Mouse (Mus musculus) stomach, embryonic 14.5 days (tissue): ENCODE data around the gene Ank2. TPM values are rescaled to one million over a fixed set of nuclear protein-coding genes. Genes with fewer than 3 reads are reported as not detected.

Source experiments
- ATAC-seq: fragments of 200-750 bp; cut with Nextera tagmentation; 2 replicates; pipeline ENCODE4 v1.8.0; 2017; ENCODE audit warnings: low read depth, moderate TSS enrichment; ENCODE audit not compliant: insufficient number of reproducible peaks, insufficient read depth, low FRiP score
- H3K27ac ChIP-seq: fragments of 300-500 bp; sonication (generic); 2 replicates; pipeline ENCODE4 v1.5.1; 2014; ENCODE audit warnings: mild to moderate bottlenecking, low read length, moderate library complexity, mixed read lengths
- H3K27me3 ChIP-seq: fragments of 300-500 bp; sonication (generic); 2 replicates; pipeline ENCODE4 v1.6.1; 2014; ENCODE audit warnings: low read length, control low read depth, mixed read lengths; ENCODE audit not compliant: control insufficient read depth, insufficient read depth
- H3K36me3 ChIP-seq: fragments of 300-500 bp; sonication (generic); 2 replicates; pipeline ENCODE4 v1.6.1; 2014; ENCODE audit warnings: mild to moderate bottlenecking, control low read depth, low read length, moderate library complexity, mixed read lengths; ENCODE audit not compliant: control insufficient read depth, insufficient read depth
- H3K4me1 ChIP-seq: fragments of 300-500 bp; sonication (generic); 2 replicates; pipeline ENCODE4 v1.6.1; 2014; ENCODE audit warnings: low read length, control low read depth, mixed read lengths; ENCODE audit not compliant: control insufficient read depth, insufficient read depth
- H3K4me2 ChIP-seq: fragments of 300-500 bp; sonication (generic); replicated peaks from 2 replicates; pipeline ENCODE4 v1.6.1; 2014; ENCODE audit warnings: low read depth, low read length, control low read depth
- H3K4me3 ChIP-seq: fragments of 300-500 bp; sonication (generic); 2 replicates; pipeline ENCODE4 v1.5.1; 2014; ENCODE audit warnings: low read depth, low read length, control low read depth
- H3K9ac ChIP-seq: fragments of 300-500 bp; sonication (generic); replicated peaks from 2 replicates; pipeline ENCODE4 v1.6.1; 2014; ENCODE audit warnings: low read depth, mild to moderate bottlenecking, control low read depth, low read length, moderate library complexity, mixed read lengths
- H3K9me3 ChIP-seq: fragments of 300-500 bp; sonication (generic); 2 replicates; pipeline ENCODE4 v1.6.1; 2016; ENCODE audit warnings: low read depth, low read length, control low read depth; ENCODE audit not compliant: control insufficient read depth
- WGBS: fragments of 180-500 bp; shearing (Covaris S2); extraction: QIAGEN DNeasy Blood & Tissue Kit; methylation state at CpG from one replicate; pipeline ENCODE4 v1.1.7; 2014; 5-methylcytosine and 5-hydroxymethylcytosine counted together
- polyA plus RNA-seq: library from polyadenylated mRNA; unstranded; fragments of >200 nt; fragmentation: Nextera tagmentation; extraction: Ambion mirVana; gene quantifications from 2 replicates; pipeline ENCODE4 v1.2.1, GENCODE M21; 2014

The Ank2 gene
- polyA plus RNA-seq, 1 experiment from 2014 or later: 50.0 TPM

DNA sequence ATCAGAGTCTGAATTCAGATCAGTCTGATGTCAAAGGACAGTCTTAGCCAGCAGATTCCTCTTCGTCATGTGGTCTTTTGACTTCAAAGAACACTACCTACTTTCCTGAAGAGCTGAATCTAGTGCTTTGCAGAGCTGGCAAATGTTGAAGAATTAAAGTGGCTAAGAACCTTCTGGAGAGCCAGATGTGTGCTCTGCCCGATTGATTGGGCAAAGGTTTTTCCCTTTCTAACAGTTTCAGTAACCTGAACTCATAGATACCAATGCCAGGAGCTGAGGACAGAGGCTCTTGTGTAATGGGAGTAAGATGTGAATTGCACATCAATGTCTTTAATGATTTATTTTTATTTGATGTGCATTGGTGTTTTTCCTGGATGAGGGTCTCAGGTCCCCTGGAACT lies 525.6 kb downstream of the Ank2 start:
- H3K27ac ChIP-seq: no peak overlapping the region
- whole genome bisulfite sequencing: 82% methylated on average over 2 of the region's 2 CpGs

DNA sequence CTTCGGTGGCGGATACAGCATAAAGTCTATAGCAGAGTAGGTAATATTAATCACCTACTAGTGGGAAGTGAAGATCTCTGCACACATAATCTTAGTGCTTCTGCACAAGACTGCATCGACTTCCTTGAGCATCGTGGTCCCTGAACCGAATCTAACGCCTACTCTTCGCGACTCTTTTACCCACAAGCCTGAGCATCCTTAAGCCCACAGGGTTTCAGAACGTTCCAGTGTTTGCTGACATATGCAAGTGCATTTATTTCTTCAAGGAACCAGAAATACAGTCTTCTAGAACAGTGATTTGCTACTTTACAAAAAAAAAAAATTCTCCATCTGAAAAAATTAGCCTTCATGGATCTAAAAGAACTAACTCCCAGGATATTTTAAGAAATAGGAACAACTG lies 527.6 kb downstream of the Ank2 start:
- Histone ChIP-seq H3K9ac (no peak overlapping the region), H3K4me3 (no peak overlapping the region), H3K4me2 (no peak overlapping the region), H3K4me1 (no peaks in the 10 kb centered on the region), H3K27ac (no peak overlapping the region), H3K36me3 (no peaks in the 10 kb centered on the region), H3K27me3 (no peaks in the 10 kb centered on the region), H3K9me3 (no peaks in the 10 kb centered on the region)
- 91% methylated on average over 9 of the region's 9 CpGs for WGBS
- no peak for ATAC-seq

More for the DNA sequence above, 525.6 kb downstream of the Ank2 start:
- Histone ChIP-seq H3K36me3 (no peaks in the 10 kb centered on the region), H3K9ac (no peak overlapping the region), H3K4me1 (no peaks in the 10 kb centered on the region), H3K9me3 (no peaks in the 10 kb centered on the region), H3K27me3 (no peaks in the 10 kb centered on the region), H3K4me2 (no peak overlapping the region), H3K4me3 (no peak overlapping the region)
- ATAC-seq: no peak

DNA sequence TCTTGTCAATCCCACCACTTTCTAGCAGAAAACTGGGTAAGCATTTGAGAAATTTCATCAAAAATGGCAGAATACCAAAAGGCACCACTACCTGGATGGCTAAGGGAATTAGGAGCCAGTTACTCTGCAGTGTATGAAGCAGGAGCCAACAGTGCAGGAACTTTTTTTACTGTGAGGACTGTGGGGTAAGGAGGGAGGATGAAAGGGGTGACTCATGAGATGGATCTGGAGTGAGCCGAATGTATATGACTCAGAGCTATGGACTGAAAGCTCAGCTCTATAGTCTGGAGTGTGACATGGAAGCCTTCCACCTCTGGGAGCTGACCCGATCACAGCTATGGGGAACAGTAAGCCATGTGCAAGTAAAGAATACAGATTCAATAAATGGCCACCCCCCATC lies 530.4 kb downstream of the Ank2 start:
- ATAC-seq: no peak
- WGBS: 74% methylated on average over 2 of the region's 2 CpGs
- Histone ChIP-seq H3K27me3 (no peaks in the 10 kb centered on the region), H3K27ac (no peak overlapping the region), H3K4me2 (no peak overlapping the region), H3K36me3 (no peaks in the 10 kb centered on the region), H3K4me1 (no peaks in the 10 kb centered on the region), H3K4me3 (no peak overlapping the region), H3K9ac (no peak overlapping the region), H3K9me3 (no peaks in the 10 kb centered on the region)

DNA sequence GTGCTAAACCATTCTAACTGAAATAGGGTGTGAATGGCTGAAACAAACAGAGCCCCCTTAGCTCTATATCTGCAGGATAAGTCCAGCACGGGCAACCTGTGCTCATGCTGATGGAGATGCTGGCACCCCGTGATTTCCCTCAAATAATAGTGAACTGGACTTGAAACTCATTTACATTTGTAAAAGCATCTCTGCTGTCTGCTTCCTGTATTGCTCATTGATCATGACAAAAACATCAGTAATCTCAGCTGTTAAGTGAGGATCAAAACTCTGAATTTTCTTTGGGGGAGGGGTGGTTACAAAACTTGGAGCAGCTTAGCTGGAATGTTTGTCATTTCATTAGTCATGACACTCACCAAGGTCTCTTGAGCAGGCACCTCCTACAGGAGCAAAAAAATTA lies 533.4 kb downstream of the Ank2 start:
- 67% methylated on average over 2 of the region's 2 CpGs for WGBS
- Histone ChIP-seq H3K36me3 (no peaks in the 10 kb centered on the region), H3K4me3 (no peak overlapping the region), H3K27ac (no peak overlapping the region), H3K4me1 (no peaks in the 10 kb centered on the region), H3K9ac (no peak overlapping the region), H3K4me2 (no peak overlapping the region), H3K9me3 (no peaks in the 10 kb centered on the region), H3K27me3 (no peaks in the 10 kb centered on the region)
- ATAC-seq: no peak

DNA sequence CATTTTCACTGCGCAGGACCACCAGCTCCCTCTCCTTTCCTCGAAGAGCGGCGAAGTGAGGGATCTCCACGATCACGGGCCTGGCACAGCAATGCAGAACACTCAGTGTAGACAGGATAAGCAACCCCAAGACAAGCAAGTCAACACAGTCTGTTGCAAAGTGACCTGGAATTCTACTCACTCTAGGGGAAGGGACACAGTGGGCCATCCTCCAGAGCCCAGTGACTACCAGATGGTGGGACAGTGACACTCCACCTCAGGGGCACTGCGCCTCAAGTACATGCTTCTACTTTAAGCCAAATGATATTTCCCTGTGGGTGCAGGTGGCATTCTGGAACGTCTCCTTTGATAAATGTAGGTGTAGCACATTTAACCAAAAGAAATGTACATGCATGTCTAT lies 536.8 kb downstream of the Ank2 start:
- Histone ChIP-seq H3K36me3 (peaks cover 4% of the 10 kb centered on the region), H3K27ac (no peak overlapping the region), H3K9me3 (no peaks in the 10 kb centered on the region), H3K27me3 (no peaks in the 10 kb centered on the region), H3K4me3 (no peak overlapping the region), H3K9ac (no peak overlapping the region), H3K4me2 (no peak overlapping the region), H3K4me1 (no peaks in the 10 kb centered on the region)
- 92% methylated on average over 8 of the region's 8 CpGs for WGBS
- no peak for ATAC-seq

DNA sequence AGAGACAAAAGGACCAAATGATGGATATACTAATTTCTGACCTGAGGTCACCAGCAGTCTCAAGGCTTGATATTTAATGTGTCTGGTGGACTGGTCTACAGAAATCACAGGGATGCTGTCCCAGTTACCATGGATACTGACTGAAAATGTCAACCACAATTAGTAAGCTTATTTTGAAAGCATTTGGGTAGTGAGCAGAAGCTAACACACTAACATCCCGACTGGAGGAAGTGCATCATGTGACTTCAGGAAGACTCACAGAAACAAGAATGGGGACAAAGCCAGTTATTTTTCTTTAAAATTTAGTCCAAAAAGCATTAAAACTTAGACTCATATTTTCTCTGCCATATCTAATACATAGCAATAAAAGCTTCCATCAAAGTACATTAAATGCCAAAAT lies 546.5 kb downstream of the Ank2 start:
- Histone ChIP-seq H3K4me1 (no peaks in the 10 kb centered on the region), H3K36me3 (no peaks in the 10 kb centered on the region; the same call in 1 of the 2 replicates), H3K4me2 (no peak overlapping the region), H3K9ac (no peak overlapping the region), H3K9me3 (no peaks in the 10 kb centered on the region), H3K4me3 (no peak overlapping the region), H3K27ac (no peak overlapping the region), H3K27me3 (no peaks in the 10 kb centered on the region)
- 38% methylated on average over 1 of the region's 1 CpGs for WGBS
- ATAC-seq: no peak

DNA sequence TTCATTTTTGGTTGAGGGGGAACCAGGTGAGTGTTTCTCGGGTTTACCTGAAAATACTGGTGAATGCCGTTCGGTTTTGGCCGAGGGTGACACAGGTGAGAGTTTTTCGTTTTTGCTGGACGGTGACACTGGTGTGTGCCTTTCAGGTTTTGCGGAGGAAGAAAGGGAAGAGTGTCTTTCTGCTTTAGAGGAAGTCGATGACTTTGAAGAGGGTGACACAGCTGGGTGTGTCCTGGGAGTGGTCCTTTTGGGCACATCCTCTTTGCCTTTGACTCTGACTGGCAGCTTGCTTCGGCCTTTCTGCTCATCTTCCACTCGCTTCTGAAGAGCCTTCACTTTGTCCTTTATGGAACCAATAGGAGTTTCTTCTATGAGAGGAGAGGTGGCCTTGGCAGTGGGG lies 552.6 kb downstream of the Ank2 start:
- H3K9ac ChIP-seq: no peak overlapping the region
- H3K4me1 ChIP-seq: no peaks in the 10 kb centered on the region
- no peak for ATAC-seq
- H3K36me3 ChIP-seq: no peaks in the 10 kb centered on the region
- H3K4me2 ChIP-seq: no peak overlapping the region
- H3K4me3 ChIP-seq: no peak overlapping the region
- H3K27ac ChIP-seq: no peak overlapping the region
- no peaks in the 10 kb centered on the region for H3K9me3 ChIP-seq
- no peaks in the 10 kb centered on the region for H3K27me3 ChIP-seq
- 94% methylated on average over 10 of the region's 10 CpGs for WGBS

DNA sequence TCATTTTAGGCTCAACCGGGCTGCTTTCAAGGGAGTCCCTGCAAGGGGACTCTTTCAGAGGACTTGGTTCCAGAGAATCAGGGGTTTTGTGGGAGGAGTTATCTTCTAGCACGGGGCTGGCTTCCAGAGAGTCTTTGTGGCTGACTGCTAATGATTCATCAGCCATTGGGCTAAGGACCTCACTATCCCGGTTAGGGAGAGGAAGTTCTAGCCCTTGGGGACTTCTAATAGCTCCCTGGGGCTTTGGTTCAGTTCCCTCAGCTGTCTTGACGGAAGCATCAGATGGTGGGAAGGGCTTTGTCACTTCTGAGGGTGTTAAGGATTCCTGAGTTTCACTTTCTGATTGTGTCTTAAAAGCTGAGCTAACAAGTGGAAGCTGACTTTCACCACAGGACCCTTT lies 554.3 kb downstream of the Ank2 start:
- ATAC-seq: no peak
- H3K4me3 ChIP-seq: no peak overlapping the region
- H3K27me3 ChIP-seq: no peaks in the 10 kb centered on the region
- H3K36me3 ChIP-seq: no peaks in the 10 kb centered on the region
- H3K4me1 ChIP-seq: no peaks in the 10 kb centered on the region
- no peak overlapping the region for H3K4me2 ChIP-seq
- 60% methylated on average over 4 of the region's 4 CpGs for WGBS
- H3K9ac ChIP-seq: no peak overlapping the region
- H3K9me3 ChIP-seq: no peaks in the 10 kb centered on the region
- no peak overlapping the region for H3K27ac ChIP-seq

DNA sequence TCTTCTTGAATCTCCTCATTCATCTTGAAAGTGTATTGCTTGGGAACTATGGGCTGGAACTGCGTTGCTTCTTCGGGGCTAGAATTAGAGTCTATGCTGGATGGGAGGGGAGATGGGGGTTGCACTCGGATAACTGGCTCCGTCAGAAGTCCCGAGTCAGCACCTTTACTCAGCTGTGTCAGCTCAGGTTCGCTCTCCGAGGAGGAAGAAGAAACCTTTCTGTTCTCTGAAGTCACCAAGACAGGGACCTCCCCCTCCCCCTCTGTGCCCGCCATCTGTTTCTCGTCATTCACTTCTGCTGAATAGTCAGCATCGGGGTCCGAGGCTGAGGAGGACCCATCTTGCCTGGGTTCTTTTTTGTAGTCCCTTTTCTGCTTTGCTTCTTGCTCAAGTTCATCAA lies 555.1 kb downstream of the Ank2 start:
- Histone ChIP-seq H3K9ac (no peak overlapping the region), H3K9me3 (no peaks in the 10 kb centered on the region), H3K4me2 (no peak overlapping the region), H3K4me3 (no peak overlapping the region), H3K27ac (no peak overlapping the region), H3K4me1 (no peaks in the 10 kb centered on the region), H3K27me3 (no peaks in the 10 kb centered on the region), H3K36me3 (no peaks in the 10 kb centered on the region)
- 50% methylated on average over 11 of the region's 11 CpGs for WGBS
- no peak for ATAC-seq
